Mouse (Mus musculus) forebrain, embryonic 13.5 days (tissue): ENCODE measurements around the gene Palld. TPM values are rescaled to one million over a fixed set of nuclear protein-coding genes. Genes with fewer than 3 reads are reported as not detected.
A peak's percentile ranks its signal among the peaks of the same experiment; 100 is the strongest.

ENCODE experiments used
- ATAC-seq: fragments of 200-750 bp; cut with Nextera tagmentation; 2 replicates; pipeline ENCODE4 v1.8.0; 2017
- H3K27ac ChIP-seq: fragments of 300-500 bp; sonication (generic); 2 replicates; pipeline ENCODE4 v1.5.1; 2015; ENCODE audit warnings: inconsistent platforms, mild to moderate bottlenecking, moderate library complexity
- H3K27me3 ChIP-seq: fragments of 300-500 bp; sonication (generic); 2 replicates; pipeline ENCODE4 v1.6.1; 2015; ENCODE audit warnings: mild to moderate bottlenecking, inconsistent platforms
- H3K36me3 ChIP-seq: fragments of 300-500 bp; sonication (generic); 2 replicates; pipeline ENCODE4 v1.6.1; 2015; ENCODE audit warnings: mild to moderate bottlenecking, inconsistent platforms; ENCODE audit not compliant: poor library complexity, severe bottlenecking
- H3K4me1 ChIP-seq: fragments of 300-500 bp; sonication (generic); 2 replicates; pipeline ENCODE4 v1.6.1; 2015; ENCODE audit warnings: inconsistent platforms
- H3K4me2 ChIP-seq: fragments of 300-500 bp; sonication (generic); 2 replicates; pipeline ENCODE4 v1.6.1; 2015; ENCODE audit warnings: inconsistent platforms, mild to moderate bottlenecking, moderate library complexity
- H3K4me3 ChIP-seq: fragments of 300-500 bp; sonication (generic); 2 replicates; pipeline ENCODE4 v1.5.1; 2015; ENCODE audit warnings: mild to moderate bottlenecking, inconsistent platforms
- H3K9ac ChIP-seq: fragments of 300-500 bp; sonication (generic); 2 replicates; pipeline ENCODE4 v1.6.1; 2015; ENCODE audit warnings: mild to moderate bottlenecking, inconsistent platforms
- H3K9me3 ChIP-seq: fragments of 300-500 bp; sonication (generic); replicated peaks from 2 replicates; pipeline ENCODE4 v1.6.1; 2016; ENCODE audit warnings: inconsistent platforms
- WGBS: fragments of 180-500 bp; shearing (Covaris S2); methylation state at CpG from one replicate; pipeline ENCODE4 v1.1.7; 2015; 5-methylcytosine and 5-hydroxymethylcytosine counted together
- polyA plus RNA-seq: library from polyadenylated mRNA; unstranded; fragments of >200 nt; fragmentation: Nextera tagmentation; extraction: Ambion mirVana; gene quantifications from 2 replicates; pipeline ENCODE4 v1.2.1, GENCODE M21; 2015

Gene Palld
- polyA plus RNA-seq, 1 experiment from 2014 or later = 30.2 TPM

GRCm38 (mm10) chr8:61550006-61550748 is 352.3 kb downstream of the Palld start:
- Histone ChIP-seq H3K36me3 (peaks cover 36% of the 10 kb centered on the region), H3K4me2 (no peak overlapping the region), H3K9ac (no peak overlapping the region), H3K27me3 (no peaks in the 10 kb centered on the region), H3K27ac (no peak overlapping the region), H3K4me1 (0 out of 2 replicates have a peak, but pooled peaks cover 8% of the 10 kb centered on the region), H3K9me3 (peaks cover 19% of the 10 kb centered on the region), H3K4me3 (no peak overlapping the region)
- 59% methylated on average over 27 of the region's 27 CpGs for WGBS
- ATAC-seq = no peak; the same call in 1 of the 2 replicates

DNA sequence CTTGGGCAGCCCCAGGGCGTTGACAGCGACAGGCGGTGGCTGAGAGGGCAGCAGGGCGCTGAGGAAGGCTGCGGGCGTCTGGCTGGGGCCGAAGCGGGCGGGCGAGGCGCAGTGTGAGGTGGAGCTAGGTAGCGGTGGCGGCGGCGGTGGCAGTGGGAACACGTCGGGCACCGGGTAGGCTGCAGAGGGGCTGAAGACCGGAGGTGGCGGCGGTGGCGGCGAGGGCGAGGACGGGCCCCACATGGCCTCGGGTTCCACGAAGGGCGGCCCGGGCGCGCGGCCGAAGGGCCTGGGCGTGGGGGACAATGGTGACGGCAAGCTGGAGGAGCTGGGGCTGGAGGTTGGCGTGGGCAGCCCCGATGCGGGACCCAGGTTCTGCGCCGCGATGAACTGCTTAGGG is 352.9 kb downstream of the Palld start:
- Histone ChIP-seq H3K36me3 (peaks cover 36% of the 10 kb centered on the region), H3K27ac (no peak overlapping the region), H3K9ac (no peak overlapping the region), H3K4me2 (no peak overlapping the region), H3K9me3 (peaks cover 19% of the 10 kb centered on the region), H3K27me3 (no peaks in the 10 kb centered on the region), H3K4me1 (0 out of 2 replicates have a peak, but pooled peaks cover 8% of the 10 kb centered on the region), H3K4me3 (no peak overlapping the region)
- no peak for ATAC-seq
- WGBS = 76% methylated on average over 41 of the region's 41 CpGs

DNA sequence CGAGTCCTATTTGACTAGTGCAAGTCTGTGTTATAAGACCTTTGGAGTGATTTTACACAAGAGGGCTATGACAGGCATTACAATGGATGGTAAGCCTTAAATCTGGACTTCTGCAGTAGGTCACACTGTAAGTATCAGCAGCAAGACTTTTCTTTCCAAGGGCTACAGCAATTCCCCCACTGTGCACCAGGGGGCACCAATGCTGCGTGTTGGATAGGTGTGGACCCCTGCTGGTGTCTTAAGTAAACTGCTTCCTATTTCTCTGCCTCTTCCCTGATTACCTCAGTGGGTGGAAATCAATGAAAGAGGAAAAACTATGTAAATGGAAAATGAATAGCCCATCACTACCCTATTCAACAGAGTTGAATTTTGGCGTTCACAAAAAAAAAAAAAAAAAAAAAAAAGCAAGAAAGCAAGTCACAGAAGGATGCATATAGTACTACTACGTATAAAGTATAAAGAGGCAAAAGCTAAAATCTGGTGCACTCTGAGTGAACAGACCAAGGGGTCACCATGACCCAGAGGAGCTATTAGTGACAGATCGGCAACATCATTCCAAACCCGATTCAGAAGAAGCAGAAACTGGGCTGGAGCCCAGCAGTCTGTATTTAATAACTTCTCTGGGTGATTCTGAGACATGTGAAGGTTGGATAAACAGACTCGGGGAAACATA is 362.5 kb downstream of the Palld start:
- WGBS = 48% methylated on average over 7 of the region's 7 CpGs
- Histone ChIP-seq H3K4me2 (no peak overlapping the region), H3K27me3 (no peaks in the 10 kb centered on the region), H3K36me3 (peaks cover 30% of the 10 kb centered on the region), H3K4me1 (no peaks in the 10 kb centered on the region), H3K4me3 (no peak overlapping the region), H3K9ac (no peak overlapping the region), H3K27ac (no peak overlapping the region), H3K9me3 (no peaks in the 10 kb centered on the region)
- ATAC-seq = peak; percentile 80

DNA sequence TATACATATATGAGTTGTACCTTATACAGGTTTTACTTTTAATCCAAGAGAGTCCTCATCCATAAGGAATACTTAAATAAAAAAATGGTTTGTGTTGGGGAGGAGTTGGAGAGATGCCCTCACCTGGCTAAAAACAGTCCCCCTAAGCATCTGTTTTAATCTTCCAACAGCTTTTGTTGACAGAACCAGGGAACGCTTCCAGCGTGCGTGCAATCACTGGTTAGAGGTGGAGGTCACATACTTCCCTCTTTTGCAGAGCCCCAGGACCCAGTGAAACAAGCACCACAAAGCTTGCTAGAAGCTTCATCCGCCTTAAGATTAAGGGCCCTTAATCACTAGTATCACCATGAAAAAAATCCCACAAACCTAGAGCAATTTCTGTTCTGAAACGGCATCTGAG is 365.0 kb downstream of the Palld start:
- Histone ChIP-seq H3K36me3 (peaks cover 37% of the 10 kb centered on the region), H3K4me3 (no peak overlapping the region), H3K4me2 (no peak overlapping the region), H3K4me1 (no peaks in the 10 kb centered on the region), H3K27ac (no peak overlapping the region), H3K27me3 (no peaks in the 10 kb centered on the region), H3K9ac (no peak overlapping the region), H3K9me3 (no peaks in the 10 kb centered on the region)
- 87% methylated on average over 5 of the region's 5 CpGs for WGBS
- no peak for ATAC-seq

DNA sequence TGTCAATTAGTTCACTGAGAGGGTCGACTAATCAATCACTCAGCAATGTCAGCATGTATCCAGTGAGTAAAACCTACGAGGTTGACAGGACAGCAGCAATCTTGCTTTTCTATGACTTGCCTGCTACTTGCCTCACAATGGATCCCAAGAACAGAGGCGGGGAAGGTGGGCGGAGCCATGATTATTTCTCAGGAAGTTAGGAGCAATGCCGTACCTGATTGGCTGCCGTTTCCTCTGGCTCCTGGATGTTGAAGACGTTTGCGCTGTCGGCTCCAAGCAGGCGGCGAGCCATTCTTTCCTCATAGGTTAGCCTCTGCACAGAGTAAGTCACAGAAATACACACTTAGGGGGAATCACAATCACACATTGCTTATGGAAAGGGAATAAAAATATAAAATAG is 367.0 kb downstream of the Palld start:
- H3K4me1 ChIP-seq = no peaks in the 10 kb centered on the region
- H3K4me3 ChIP-seq = no peak overlapping the region
- no peaks in the 10 kb centered on the region for H3K27me3 ChIP-seq
- H3K4me2 ChIP-seq = no peak overlapping the region
- peaks cover 42% of the 10 kb centered on the region for H3K36me3 ChIP-seq
- no peaks in the 10 kb centered on the region for H3K9me3 ChIP-seq
- ATAC-seq = no peak
- no peak overlapping the region for H3K9ac ChIP-seq
- 83% methylated on average over 11 of the region's 11 CpGs for WGBS
- no peak overlapping the region for H3K27ac ChIP-seq

GRCm38 (mm10) chr8:61533356-61533926 is 369.0 kb downstream of the Palld start:
- no peak overlapping the region for H3K4me2 ChIP-seq
- no peaks in the 10 kb centered on the region for H3K27me3 ChIP-seq
- H3K36me3 ChIP-seq = peaks cover 49% of the 10 kb centered on the region
- no peak overlapping the region for H3K27ac ChIP-seq
- no peaks in the 10 kb centered on the region for H3K4me1 ChIP-seq
- 48% methylated on average over 15 of the region's 16 CpGs for WGBS
- H3K9ac ChIP-seq = no peak overlapping the region
- no peaks in the 10 kb centered on the region for H3K9me3 ChIP-seq
- no peak for ATAC-seq
- no peak overlapping the region for H3K4me3 ChIP-seq

- no peak overlapping the region for H3K27ac ChIP-seq
- no peak overlapping the region for H3K9ac ChIP-seq
- no peaks in the 10 kb centered on the region for H3K27me3 ChIP-seq
- H3K4me1 ChIP-seq = no peaks in the 10 kb centered on the region
- H3K4me3 ChIP-seq = no peak overlapping the region
- H3K4me2 ChIP-seq = no peak overlapping the region
- H3K36me3 ChIP-seq = peaks cover 48% of the 10 kb centered on the region
- no peaks in the 10 kb centered on the region for H3K9me3 ChIP-seq
- 89% methylated on average over 5 of the region's 5 CpGs for WGBS
- ATAC-seq = no peak
Measured at GRCm38 (mm10) chr8:61532831-61533230, 369.7 kb downstream of the Palld start.

- 77% methylated on average over 22 of the region's 22 CpGs for WGBS
Measured at GRCm38 (mm10) chr8:61531944-61532795, 370.3 kb downstream of the Palld start.

GRCm38 (mm10) chr8:61528642-61529041 is 373.8 kb downstream of the Palld start:
- Histone ChIP-seq H3K36me3 (peaks cover 39% of the 10 kb centered on the region; the same call in 1 of the 2 replicates), H3K4me1 (no peaks in the 10 kb centered on the region), H3K9ac (no peak overlapping the region), H3K9me3 (no peaks in the 10 kb centered on the region), H3K27ac (no peak overlapping the region), H3K4me3 (no peak overlapping the region), H3K4me2 (no peak overlapping the region), H3K27me3 (no peaks in the 10 kb centered on the region)
- 79% methylated on average over 6 of the region's 6 CpGs for WGBS
- ATAC-seq = no peak

More at GRCm38 (mm10) chr8:61531944-61532795, 370.3 kb downstream of the Palld start:
- Histone ChIP-seq H3K9ac (no peak overlapping the region), H3K4me2 (no peak overlapping the region), H3K4me3 (no peak overlapping the region), H3K27me3 (no peaks in the 10 kb centered on the region), H3K36me3 (peaks cover 46% of the 10 kb centered on the region), H3K27ac (no peak overlapping the region), H3K4me1 (no peaks in the 10 kb centered on the region), H3K9me3 (no peaks in the 10 kb centered on the region)
- no peak for ATAC-seq

DNA sequence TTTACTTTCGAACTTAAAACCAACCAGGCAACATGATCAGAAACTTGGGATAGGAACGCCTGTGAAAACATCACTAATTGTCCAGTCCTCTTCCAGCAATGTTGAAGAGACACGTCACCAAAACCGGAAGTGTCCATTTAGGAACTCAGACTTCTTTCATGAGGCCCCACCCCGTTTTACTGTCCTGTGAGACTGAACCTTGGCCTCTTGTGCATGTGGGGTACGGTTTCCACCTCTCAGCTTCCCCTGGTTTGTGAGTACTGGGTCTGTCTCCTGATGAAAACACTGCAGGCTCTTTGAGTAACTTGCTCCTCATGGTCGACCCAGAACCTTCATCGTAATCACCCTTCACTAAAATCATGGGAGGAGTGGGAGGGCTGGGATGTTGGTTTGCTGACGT is 374.3 kb downstream of the Palld start:
- Histone ChIP-seq H3K27ac (no peak overlapping the region), H3K4me3 (no peak overlapping the region), H3K36me3 (peaks cover 39% of the 10 kb centered on the region; the same call in 1 of the 2 replicates), H3K4me1 (no peaks in the 10 kb centered on the region), H3K4me2 (no peak overlapping the region), H3K9ac (no peak overlapping the region), H3K9me3 (no peaks in the 10 kb centered on the region), H3K27me3 (no peaks in the 10 kb centered on the region)
- WGBS = 93% methylated on average over 9 of the region's 9 CpGs
- no peak for ATAC-seq

DNA sequence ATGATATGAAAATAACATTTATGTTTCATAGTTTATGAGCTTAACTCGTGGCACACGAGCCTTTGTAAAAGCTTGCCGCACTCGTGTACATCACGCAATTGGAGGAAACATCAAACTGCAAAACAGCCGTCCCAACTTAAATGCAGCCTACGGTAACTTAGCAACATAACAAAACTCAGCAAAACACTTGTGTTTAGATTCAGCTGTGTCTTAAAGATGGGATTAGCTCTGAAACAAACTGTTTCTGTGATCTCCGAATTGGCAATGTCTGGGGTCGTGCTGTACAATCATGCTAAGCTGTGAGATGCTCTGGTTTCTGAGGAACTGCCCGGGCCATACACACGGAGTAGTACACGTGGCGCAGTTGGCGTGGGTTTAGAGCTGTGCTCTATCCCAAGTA is 375.5 kb downstream of the Palld start:
- no peak overlapping the region for H3K4me2 ChIP-seq

More for the DNA sequence above, 375.5 kb downstream of the Palld start:
- Histone ChIP-seq H3K9me3 (no peaks in the 10 kb centered on the region), H3K36me3 (peaks cover 47% of the 10 kb centered on the region), H3K27me3 (no peaks in the 10 kb centered on the region), H3K4me1 (no peaks in the 10 kb centered on the region), H3K9ac (no peak overlapping the region), H3K4me3 (no peak overlapping the region), H3K27ac (no peak overlapping the region)
- 87% methylated on average over 14 of the region's 14 CpGs for WGBS
- ATAC-seq = no peak
